Mouse (Mus musculus) heart, postnatal 14 days (tissue): ENCODE data around the gene Nf2. TPM values are rescaled to one million over a fixed set of nuclear protein-coding genes. Genes with fewer than 3 reads are reported as not detected.
"Not testable (repeated sequence)": the region's sequence is repeated elsewhere in the genome, so short reads cannot be mapped to it uniquely, and the experiment has no call there.

Experiments used
- DNase-seq, 2 experiments: peaks; one replicate each; pipeline ENCODE4 v3.0.0; 2021 to 2022
- intact Hi-C: fragments of 180-260 bp; cut with DNase I; formaldehyde crosslinking; loops from one replicate; pipeline ENCODE4 v1.15.1; 2025
- total RNA-seq, 2 experiments: library from RNA; stranded (reverse); gene quantifications; 2 replicates each; pipeline ENCODE4 v1.2.3; 2021

Gene Nf2
- total RNA-seq, 2 experiments from 2014 or later = 82.9 to 84.2 TPM

GRCm38 (mm10) chr11:4803426-4803825, 45.9 kb downstream of the Nf2 start:
- intact Hi-C loops = no loop called here
- DNase-seq = no peak

DNA sequence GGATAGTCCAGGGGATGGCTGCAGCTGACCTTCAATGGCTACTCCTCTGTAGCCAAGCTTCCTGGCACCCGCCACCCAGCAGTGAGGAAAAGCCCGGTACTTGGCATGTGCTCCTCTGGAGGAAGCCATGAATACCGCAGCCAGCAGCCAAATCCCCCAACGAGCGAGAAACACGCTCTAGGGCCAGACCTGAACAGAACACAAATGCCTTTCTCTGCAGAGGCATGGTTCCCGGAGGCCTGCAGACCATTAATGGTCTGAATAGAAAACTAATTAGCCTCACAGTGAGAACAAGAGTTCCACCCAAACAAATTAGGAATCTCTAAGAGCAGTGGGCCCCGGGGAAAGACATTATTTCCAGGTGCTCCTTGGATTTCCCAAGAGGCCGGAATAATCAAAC, 46.3 kb downstream of the Nf2 start:
- intact Hi-C loops = no loop called here

GRCm38 (mm10) chr11:4802401-4802800, 46.9 kb downstream of the Nf2 start:
- intact Hi-C loops, DNase-seq: not testable (repeated sequence)

More for the DNA sequence above, 46.3 kb downstream of the Nf2 start:
- peak; percentile 55 to 71 for DNase-seq

DNA sequence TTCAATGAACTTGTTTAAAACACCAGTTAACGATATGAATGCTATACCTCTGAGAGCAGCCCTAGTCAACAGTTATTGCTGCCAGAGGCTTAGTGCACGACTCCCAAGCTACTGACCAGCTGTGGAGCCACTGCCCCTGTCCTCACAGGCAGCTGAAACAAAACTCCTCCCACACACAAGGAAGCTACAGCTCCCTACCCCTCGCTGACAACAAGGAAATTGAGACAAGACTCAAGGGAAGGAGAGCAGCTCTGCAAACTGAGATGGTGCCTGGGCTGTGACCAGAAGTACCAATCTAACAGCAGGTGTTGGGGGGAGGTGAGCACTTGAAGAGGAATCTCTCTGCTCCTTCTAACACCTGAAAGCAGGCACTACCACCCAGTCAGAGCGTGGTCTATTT, 48.7 kb downstream of the Nf2 start:
- DNase-seq = no peak
- intact Hi-C loops = no loop called here

DNA sequence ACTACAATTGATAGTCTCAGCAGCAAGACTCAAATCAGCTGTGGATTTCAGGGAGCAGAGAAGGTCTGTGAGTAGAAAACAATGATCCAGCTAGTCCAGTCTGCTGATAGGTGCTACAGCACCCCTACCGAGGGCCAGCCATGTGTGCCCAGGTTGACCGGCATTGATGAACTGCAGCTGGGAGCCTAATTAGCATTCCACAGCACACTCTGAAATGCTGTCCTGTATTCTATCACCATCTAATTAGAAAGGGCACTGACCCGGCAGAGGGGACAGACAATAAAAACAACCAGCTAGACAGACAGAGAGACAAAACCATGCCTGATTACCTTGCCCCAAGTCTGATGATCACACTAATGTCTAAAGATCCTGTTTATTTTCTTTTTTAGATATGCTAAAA, 56.3 kb downstream of the Nf2 start:
- DNase-seq = no peak
- intact Hi-C loops = no loop called here

DNA sequence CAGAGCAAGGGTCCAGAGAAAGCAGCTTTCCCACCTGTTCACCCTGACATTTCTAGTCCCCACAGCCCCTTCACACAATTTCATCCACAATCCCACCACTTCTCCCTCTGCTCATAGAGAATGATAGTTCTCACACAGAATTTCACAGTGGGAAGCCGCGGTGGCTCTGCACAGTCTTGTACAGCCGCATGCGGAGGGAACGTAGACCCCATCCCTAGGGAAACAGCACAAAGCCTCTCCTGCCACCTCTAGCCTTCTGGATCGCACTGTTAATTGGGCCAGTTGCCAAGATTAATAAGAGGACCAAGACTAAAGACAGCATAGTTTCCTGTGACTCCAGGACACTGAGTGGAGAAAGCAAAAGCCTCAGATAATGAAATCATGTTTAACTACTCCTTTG, 57.8 kb downstream of the Nf2 start:
- no peak for DNase-seq
- intact Hi-C loops = no loop called here

DNA sequence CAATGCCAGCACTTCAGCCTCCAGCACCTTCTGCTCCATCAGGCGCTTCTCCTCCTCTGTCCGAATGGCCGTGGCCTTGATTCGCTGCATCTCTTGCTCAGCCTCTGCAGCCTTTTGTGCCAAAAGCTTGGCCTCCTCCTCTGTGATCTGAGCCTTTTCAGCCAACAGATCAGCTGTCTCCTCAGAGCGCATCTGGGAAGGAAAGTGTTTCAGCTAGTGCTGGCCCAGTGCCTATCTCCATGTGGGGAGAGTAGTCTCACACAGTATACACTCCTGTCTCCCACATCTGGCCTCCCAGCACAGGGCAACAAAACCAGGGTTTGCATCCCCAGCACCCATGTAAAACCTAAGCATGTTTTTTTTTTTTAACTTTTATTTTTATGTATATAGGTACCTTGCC, 59.6 kb downstream of the Nf2 start:
- intact Hi-C loops = no loop called here
- peak; percentile 13 to 17 for DNase-seq

DNA sequence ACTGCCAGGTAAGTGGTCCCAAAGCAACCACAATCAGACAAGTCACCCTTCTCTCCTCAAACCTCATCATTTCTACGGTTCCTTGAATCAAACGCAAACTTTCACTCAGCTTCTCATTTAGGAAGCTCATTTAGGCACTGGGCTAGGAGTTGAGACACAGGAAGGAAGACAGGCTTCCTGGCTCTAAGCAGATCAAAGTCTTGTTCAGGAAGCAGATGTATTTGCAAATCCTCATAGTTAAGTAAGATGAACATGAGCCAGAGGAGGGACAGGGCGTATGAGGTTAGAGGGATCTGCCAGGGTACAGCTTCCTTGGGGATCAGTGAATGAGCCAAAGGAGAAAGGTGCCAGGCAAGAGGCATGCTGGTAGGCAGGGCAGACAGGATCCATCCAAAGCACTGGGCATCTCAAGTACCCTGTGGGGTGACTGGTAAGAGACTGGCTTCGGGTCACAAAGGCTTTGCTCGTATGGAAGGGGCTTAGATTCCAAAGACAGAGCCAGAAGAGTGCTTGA, 64.7 kb downstream of the Nf2 start:
- DNase-seq = no peak
- intact Hi-C loops = no loop called here

GRCm38 (mm10) chr11:4783116-4783515, 66.2 kb downstream of the Nf2 start:
- intact Hi-C loops = no loop called here
- no peak for DNase-seq

DNA sequence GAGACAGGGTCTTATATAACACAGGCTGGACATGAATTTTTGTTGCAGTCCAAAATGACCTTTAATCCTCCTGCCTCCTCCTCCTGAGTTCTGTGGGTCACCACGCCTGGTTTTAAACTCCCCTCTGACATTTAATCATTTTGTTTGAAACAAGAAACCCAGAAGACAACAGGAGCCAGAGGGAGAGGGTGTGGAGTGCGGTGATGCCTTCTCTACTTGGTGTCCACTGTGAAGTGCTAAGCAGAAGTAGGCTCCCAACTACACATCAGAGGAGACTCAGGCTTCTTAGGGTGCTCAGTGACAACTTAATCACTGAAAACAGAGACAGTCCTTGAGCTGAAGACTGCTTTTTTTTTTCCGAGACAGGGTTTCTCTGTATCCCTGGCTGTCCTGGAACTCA, 68.4 kb downstream of the Nf2 start:
- intact Hi-C loops = no loop called here
- DNase-seq = no peak

DNA sequence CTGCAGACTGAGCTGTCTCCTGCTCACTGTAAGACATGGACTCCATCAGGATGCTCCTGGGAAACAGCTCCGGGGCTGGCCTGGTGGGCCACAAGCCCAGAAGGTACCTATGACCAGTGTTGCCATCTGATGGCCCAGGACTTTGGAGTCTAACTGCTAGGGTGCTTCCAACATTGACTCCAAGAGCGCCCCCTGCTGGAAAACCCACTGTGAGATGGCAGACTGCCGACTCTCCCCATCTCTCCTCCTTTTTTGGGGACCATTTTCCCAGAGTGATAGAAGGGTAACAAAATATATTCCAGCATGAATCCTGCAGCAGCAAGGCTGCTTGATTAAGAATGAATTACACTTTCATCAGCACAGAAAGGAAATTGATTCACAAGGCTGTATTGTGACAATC, 76.4 kb downstream of the Nf2 start:
- intact Hi-C loops = loop anchor here (5.0 kb wide), 1 partner anchor 336 kb away; no protein-coding TSS in a partner anchor
- DNase-seq = peak; percentile 57 to 66

- no peak for DNase-seq
- intact Hi-C loops = loop anchor here (5.0 kb wide), 1 partner anchor 334 kb away; no protein-coding TSS in a partner anchor
Measured at GRCm38 (mm10) chr11:4771756-4772155, 77.6 kb downstream of the Nf2 start.

DNA sequence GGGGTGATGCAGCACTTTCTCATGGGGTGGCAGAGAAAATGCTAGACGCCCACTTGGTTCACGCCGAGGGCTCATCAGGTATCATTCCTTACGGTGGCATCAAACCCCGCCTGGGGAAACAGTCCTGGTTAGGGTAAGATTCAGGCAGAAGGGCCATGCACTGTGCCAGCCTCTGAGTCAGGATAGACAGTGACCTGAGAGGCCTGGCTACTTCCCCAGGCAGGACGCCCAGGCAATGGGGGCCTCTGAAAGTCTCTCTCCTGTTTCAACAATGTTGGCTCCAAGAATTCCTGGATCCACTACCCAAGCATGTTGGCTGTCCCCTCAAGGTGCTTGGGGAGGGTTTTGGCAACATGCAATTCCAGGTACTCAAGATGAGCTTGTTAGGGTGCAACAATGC, 79.5 kb downstream of the Nf2 start:
- DNase-seq = no peak
- intact Hi-C loops = loop anchor here (5.0 kb wide), 1 partner anchor 333 kb away; no protein-coding TSS in a partner anchor

- no peak for DNase-seq
- intact Hi-C loops = no loop called here
Measured at GRCm38 (mm10) chr11:4769293-4769692, 80.0 kb downstream of the Nf2 start.

GRCm38 (mm10) chr11:4768399-4768798, 80.9 kb downstream of the Nf2 start:
- intact Hi-C loops = no loop called here

DNA sequence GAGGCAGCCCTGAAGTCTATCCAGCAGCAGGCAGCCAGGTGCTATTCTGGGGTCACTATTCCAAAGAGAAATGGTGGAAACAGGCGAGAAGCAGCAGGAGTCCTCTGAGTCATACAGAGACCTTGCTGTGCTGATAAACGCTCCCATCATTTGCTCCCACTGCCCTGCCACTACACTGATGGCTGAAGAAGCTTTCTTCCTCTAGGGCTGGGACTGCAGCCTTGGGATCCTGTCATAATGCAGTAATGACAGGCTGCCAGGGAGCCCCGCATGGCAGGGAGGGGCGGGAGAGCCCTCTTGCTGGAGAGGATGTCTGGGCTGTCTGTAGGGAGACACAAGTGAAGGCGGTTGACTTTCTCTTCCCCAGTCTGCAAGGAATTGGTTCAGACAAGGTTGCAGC, 84.9 kb downstream of the Nf2 start:
- intact Hi-C loops = no loop called here
- no peak for DNase-seq

More at GRCm38 (mm10) chr11:4768399-4768798, 80.9 kb downstream of the Nf2 start:
- no peak for DNase-seq

DNA sequence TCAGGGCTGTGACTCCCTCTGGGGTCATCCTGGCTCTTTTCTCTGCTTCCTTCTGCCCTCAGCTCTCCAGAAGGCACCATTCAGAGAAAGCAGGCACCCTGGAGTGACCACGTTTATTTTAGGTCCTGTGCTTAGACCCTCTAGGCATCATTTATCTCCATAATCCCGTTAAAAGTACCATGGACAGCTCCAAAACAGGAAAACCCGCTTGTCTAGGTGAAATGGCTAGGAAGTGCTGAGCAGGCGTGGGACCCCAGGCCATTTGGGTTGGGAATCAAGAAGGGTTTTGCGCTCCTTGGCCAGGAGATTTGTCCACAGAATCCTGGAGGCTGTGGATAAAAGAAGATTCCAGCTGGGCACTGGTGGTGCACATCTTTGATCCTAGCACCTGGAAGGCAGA, 85.7 kb downstream of the Nf2 start:
- intact Hi-C loops = no loop called here
- DNase-seq = no peak

GRCm38 (mm10) chr11:4762511-4762910, 86.8 kb downstream of the Nf2 start:
- intact Hi-C loops = no loop called here
- no peak for DNase-seq

GRCm38 (mm10) chr11:4761991-4762390, 87.3 kb downstream of the Nf2 start:
- intact Hi-C loops = no loop called here
- no peak for DNase-seq

DNA sequence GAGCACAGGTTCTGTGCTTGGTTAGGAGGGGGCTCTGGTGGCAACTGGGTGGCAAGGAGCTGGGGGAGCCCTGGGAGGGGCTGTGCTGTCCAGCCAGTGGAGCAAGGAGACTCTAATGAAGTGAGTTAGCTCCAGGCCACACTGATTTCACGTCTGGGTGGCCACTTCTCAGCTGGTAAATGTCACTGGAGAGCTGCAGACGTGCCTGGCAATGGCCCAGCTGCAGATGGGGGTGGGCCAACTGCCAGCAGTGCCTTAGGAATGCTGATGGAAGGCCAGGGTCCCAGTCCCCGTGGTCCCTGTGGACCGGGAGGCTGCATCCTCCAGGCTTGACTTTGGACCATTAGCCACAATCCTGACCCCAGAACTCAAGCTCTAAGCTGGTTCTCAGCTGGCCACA, 88.9 kb downstream of the Nf2 start:
- intact Hi-C loops = no loop called here
- peak; percentile 55 to 60 for DNase-seq

GRCm38 (mm10) chr11:4757789-4758158, 91.6 kb downstream of the Nf2 start:
- DNase-seq = no peak
- intact Hi-C loops = no loop called here

DNA sequence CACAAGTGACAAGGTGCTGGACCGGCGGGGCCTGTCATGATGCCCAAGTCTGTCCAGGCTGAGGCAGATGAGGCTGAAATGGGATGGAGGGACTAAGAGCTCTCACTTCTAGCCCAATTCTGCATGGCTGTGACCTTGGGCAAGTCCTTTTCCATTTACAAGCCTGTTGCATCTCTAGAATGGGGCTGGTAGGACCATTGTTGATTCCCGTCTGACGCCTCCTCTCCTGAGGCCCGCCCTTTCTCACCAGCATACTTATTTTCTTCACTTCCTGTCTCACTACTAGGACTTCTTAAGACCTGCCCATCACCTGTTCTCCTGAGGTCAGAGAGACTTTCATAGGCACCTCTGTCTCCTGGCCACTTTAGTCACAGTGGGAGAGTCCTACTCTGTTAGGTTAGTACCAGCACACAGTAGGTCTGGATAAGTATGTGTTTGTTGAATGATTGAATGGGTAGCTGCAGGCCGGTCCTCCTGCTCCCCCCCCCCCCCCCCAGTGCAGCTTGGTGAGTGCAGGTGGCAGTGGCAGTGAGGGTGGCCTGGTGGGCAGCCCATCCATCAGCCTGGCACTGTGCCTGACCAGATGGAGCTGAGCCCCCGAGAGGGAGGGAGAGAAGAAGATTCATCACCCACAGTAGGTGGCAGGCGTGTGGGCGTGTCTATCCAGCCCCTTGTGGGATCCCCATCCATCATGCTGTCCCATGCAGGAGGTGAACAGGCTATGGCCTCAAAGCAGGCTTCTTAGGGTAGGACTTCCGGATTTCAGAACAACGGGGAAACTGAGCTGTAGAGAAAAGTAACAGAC, 92.2 kb downstream of the Nf2 start:
- intact Hi-C loops = no loop called here
- DNase-seq = no peak
